Comparison of ENCODE assay signal across 11 mouse cellular contexts in the genomic region with DNA sequence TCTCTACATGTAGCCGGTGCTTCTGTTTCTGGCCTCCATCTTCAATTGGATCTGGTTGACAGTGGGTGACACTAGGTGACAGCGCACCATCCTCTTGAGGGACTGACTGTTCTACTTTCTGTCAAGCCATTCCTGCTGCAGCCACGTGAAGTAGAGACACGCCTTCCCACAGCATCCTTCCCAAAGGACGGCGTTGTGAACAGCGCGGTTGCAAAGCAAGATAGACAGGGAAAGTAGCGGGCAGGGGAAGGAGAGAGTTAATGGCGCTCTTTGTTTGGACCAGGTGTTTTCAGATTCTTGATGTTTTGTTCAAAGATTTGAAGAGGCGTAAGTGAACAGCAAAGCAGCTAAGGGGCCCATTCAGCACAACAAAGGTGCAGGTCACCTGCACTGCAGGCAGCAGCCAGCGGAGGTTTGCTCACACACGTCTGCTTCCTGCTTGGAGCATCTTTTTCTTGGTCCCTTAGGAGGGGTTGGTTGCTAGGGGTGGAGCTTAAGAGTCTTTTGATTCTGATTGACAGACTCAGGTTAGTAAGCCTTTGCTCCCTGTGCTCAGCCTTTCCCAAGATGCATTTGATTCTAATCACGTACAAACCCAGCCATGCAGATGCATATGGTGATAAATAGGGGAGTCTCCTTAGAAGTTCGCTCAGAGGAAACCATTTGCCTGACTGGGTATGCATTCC. TPM values are rescaled to one million over a fixed set of nuclear protein-coding genes. Genes with fewer than 3 reads are reported as not detected.
DNase-seq lines count a peak whose midpoint lies in the region; ATAC-seq and TF ChIP-seq lines count a peak whose summit lies in the region.
"Had no signal": no experiment of that assay in that cellular context is flagged by ENCODE, and none has a peak within 500 bp of the region (broad histone marks: within the 10 kb centered on the region; RNA-seq: fewer than 3 reads in every experiment).

No protein-coding gene starts in this region.

- H3K9me3 ChIP-seq in forebrain, embryonic 13.5 days (replicated peaks): no peaks in the 10 kb centered on the region
- H3K9me3 ChIP-seq in midbrain, embryonic 10.5 days (replicated peaks): no peaks in the 10 kb centered on the region
- no peaks in the 10 kb centered on the region for H3K9me3 ChIP-seq in heart, embryonic 10.5 days
- no peaks in the 10 kb centered on the region for H3K9me3 ChIP-seq in intestine, postnatal 0 days (ENCODE audit: control insufficient read depth)

- peak overlapping the region; percentile 28; the same call in 1 of the 2 replicates for H3K9ac ChIP-seq in forebrain, embryonic 13.5 days
- H3K9ac ChIP-seq in intestine, postnatal 0 days (ENCODE audit: low read depth, low read length): no peak overlapping the region

- peaks cover 15% of the 10 kb centered on the region for H3K4me1 ChIP-seq in forebrain, embryonic 13.5 days
- H3K4me1 ChIP-seq in midbrain, embryonic 10.5 days: peaks cover 18% of the 10 kb centered on the region
- 0 out of 2 replicates have a peak, but pooled peaks cover 4% of the 10 kb centered on the region for H3K4me1 ChIP-seq in heart, embryonic 10.5 days
- no peaks in the 10 kb centered on the region for H3K4me1 ChIP-seq in intestine, postnatal 0 days (replicated peaks; ENCODE audit: control insufficient read depth, insufficient read depth, low read length)

- H3K27me3 ChIP-seq in forebrain, embryonic 13.5 days: no peaks in the 10 kb centered on the region
- no peaks in the 10 kb centered on the region for H3K27me3 ChIP-seq in midbrain, embryonic 10.5 days (ENCODE audit: low read depth, poor library complexity, severe bottlenecking)
- no peaks in the 10 kb centered on the region for H3K27me3 ChIP-seq in heart, embryonic 10.5 days (ENCODE audit: insufficient read depth, poor library complexity, severe bottlenecking)
- no peaks in the 10 kb centered on the region for H3K27me3 ChIP-seq in intestine, postnatal 0 days (replicated peaks; ENCODE audit: control insufficient read depth, insufficient read depth, low read length)

- DNase-seq in thymus, postnatal 4 days: peak; percentile 33
- DNase-seq in thymus, postnatal 36 days: no peak
- DNase-seq in midbrain, embryonic 10.5 days (ENCODE audit: low spot score): peak; percentile 33
- DNase-seq in urinary bladder, postnatal 14 days (ENCODE audit: low spot score): no peak
- no peak for DNase-seq in heart, embryonic 10.5 days (ENCODE audit: low spot score)
- DNase-seq in left cerebral cortex, postnatal 14 days (ENCODE audit: low spot score in 2 of 2): no peak
- DNase-seq: kidney, postnatal 10 days had no signal

- H3K36me3 ChIP-seq in forebrain, embryonic 13.5 days (ENCODE audit: poor library complexity, severe bottlenecking): no peaks in the 10 kb centered on the region
- H3K36me3 ChIP-seq in midbrain, embryonic 10.5 days: no peaks in the 10 kb centered on the region
- H3K36me3 ChIP-seq in heart, embryonic 10.5 days: no peaks in the 10 kb centered on the region
- no peaks in the 10 kb centered on the region for H3K36me3 ChIP-seq in intestine, postnatal 0 days (ENCODE audit: control insufficient read depth, insufficient read depth)

- H3K27ac ChIP-seq in forebrain, embryonic 13.5 days: peak overlapping the region; percentile 51
- no peak overlapping the region; the same call in 1 of the 2 replicates for H3K27ac ChIP-seq in midbrain, embryonic 10.5 days (replicated peaks)
- no peak overlapping the region for H3K27ac ChIP-seq in heart, embryonic 10.5 days
- no peak overlapping the region for H3K27ac ChIP-seq in intestine, postnatal 0 days (ENCODE audit: low read depth, low read length)
- H3K27ac ChIP-seq: macrophage had no signal

- intact Hi-C loops in left cerebral cortex, postnatal 14 days (cut with DNase I): no loop called here

- no peak for TF ChIP-seq CTCF in intestine, postnatal 0 days (IDR thresholded peaks at IDR 0.05; ENCODE audit: low read depth)

- WGBS in forebrain, embryonic 13.5 days: 17% methylated on average over 15 of the region's 15 CpGs
- 30% methylated on average over 15 of the region's 15 CpGs for WGBS in midbrain, embryonic 10.5 days
- 41% methylated on average over 15 of the region's 15 CpGs for WGBS in heart, embryonic 10.5 days
- 60% methylated on average over 15 of the region's 15 CpGs for WGBS in intestine, postnatal 0 days

- peak overlapping the region; percentile 49 for H3K4me2 ChIP-seq in forebrain, embryonic 13.5 days
- H3K4me2 ChIP-seq in intestine, postnatal 0 days (replicated peaks; ENCODE audit: low read depth): no peak overlapping the region
- H3K4me2 ChIP-seq: liver, embryonic 11.5 days had no signal

- ATAC-seq in forebrain, embryonic 13.5 days: peak; percentile 93
- no peak for ATAC-seq in intestine, postnatal 0 days

- peak overlapping the region; percentile 18 for H3K4me3 ChIP-seq in forebrain, embryonic 13.5 days
- peak overlapping the region; percentile 5; the same call in 1 of the 2 replicates for H3K4me3 ChIP-seq in midbrain, embryonic 10.5 days
- H3K4me3 ChIP-seq in heart, embryonic 10.5 days: no peak overlapping the region
- H3K4me3 ChIP-seq in intestine, postnatal 0 days (ENCODE audit: low read depth, low read length): no peak overlapping the region

RNA-seq across cellular contexts. Expression of gene Setd7, which starts 29.7 kb away (rescaled TPM):
- 5.1 TPM in 2 replicates for polyA plus RNA-seq in forebrain, embryonic 13.5 days (2015; fragmentation: Nextera tagmentation; extraction: Ambion mirVana)
- 2.8 TPM in 2 replicates for polyA plus RNA-seq in midbrain, embryonic 10.5 days (2016; fragmentation: Nextera tagmentation; extraction: Ambion mirVana)
- polyA plus RNA-seq in heart, embryonic 10.5 days (2016; fragmentation: Nextera tagmentation; extraction: Ambion mirVana): 3.6 and 3.9 TPM in 2 replicates
- polyA plus RNA-seq in intestine, postnatal 0 days (2015; fragmentation: Nextera tagmentation; extraction: Ambion mirVana): 1.6 and 1.9 TPM in 2 replicates
- 10 to 100 TPM; 76.1 to 80.7 TPM for total RNA-seq in left cerebral cortex, postnatal 14 days (2021)

Comparison
In these comparisons a context has a peak if more than half of its experiments do, and no peak if none do; other contexts are left out.
1. DNase-seq: peak in thymus, postnatal 4 days (single experiment) and midbrain, embryonic 10.5 days (single experiment); none in thymus, postnatal 36 days (0 of 2), urinary bladder, postnatal 14 days (single experiment), heart, embryonic 10.5 days (single experiment) and left cerebral cortex, postnatal 14 days (0 of 2).
2. H3K4me3 ChIP-seq: peak in forebrain, embryonic 13.5 days (single experiment) and midbrain, embryonic 10.5 days (single experiment); none in heart, embryonic 10.5 days (single experiment) and intestine, postnatal 0 days (single experiment).